Mouse (Mus musculus): Measurements from ENCODE around the gene Sugt1. TPM values are rescaled to one million over a fixed set of nuclear protein-coding genes. Genes with fewer than 3 reads are reported as not detected.
A peak's percentile ranks its signal among the peaks of the same experiment; 100 is the strongest.

Sugt1 gene
- polyA plus RNA-seq, 1 experiment from 2014 or later = 139 TPM

DNA sequence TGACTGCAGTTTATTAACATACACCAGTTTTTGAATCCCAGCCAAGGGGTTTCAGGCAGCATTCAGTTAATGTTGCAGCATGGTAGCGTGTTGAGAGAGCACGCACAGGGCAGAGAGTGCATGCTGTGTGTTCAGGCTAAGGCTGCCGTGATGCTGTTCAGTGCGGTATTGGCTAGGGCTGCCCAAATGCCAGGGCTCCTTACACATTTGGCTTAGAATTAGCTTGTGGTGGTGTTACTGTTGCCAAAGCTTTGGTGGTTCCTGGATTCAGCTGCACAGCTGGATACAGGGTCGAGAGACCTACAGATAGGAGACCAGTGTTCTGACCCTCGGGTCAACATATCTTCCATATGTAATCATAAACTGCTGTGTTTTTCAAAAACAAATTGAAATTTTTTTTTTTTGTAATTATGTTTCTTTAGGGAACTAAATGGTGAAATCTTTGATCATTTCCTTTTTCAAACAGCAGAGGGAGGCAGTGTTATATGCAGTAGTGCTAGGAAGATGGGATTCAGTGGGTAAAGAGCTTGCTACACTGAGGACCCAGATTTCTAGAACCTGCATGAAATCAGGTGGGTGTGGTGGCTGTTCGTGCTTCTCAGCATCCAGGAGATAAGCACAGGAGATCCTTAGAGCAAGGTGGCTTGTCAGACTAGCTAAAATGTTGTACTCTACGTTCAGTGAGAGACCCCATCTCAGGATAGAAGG is 29.8 kb downstream of the Sugt1 start:
- WGBS = 87% methylated on average over 8 of the region's 8 CpGs
- no peaks in the 10 kb centered on the region for H3K27me3 ChIP-seq

DNA sequence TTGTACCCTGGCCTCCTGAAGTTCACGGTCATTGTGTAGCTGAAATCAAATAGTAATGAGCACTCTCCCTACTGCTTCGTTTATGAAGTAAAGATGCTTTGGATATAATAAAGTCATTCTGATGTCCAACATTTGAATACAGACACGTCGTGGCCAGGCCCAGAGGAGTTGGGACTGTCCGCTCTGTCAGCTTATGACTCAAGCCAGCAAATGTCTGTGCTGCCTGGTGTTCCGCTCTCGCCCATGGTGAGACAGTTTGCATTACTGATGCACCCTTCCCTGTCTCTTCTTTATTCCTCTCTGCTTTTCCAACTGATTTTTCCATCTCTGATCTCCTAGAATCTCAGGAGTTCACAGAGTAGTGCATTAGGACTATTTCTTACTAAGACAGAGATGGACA is 32.3 kb downstream of the Sugt1 start:
- no peak overlapping the region for H3K9ac ChIP-seq
- no peaks in the 10 kb centered on the region for H3K9me3 ChIP-seq
- no peak overlapping the region for H3K27ac ChIP-seq
- H3K4me3 ChIP-seq = no peak overlapping the region
- H3K36me3 ChIP-seq = peaks cover 67% of the 10 kb centered on the region
- no peaks in the 10 kb centered on the region for H3K27me3 ChIP-seq
- no peak overlapping the region for H3K4me2 ChIP-seq (replicated peaks)
- WGBS = 97% methylated on average over 7 of the region's 7 CpGs
- no peak for ATAC-seq (ENCODE audit: low FRiP score, low read depth)
- H3K4me1 ChIP-seq = no peaks in the 10 kb centered on the region

More for the DNA sequence above, 29.8 kb downstream of the Sugt1 start:
- Histone ChIP-seq H3K4me1 (no peaks in the 10 kb centered on the region), H3K4me3 (no peak overlapping the region), H3K4me2 (replicated peaks) (no peak overlapping the region), H3K27ac (no peak overlapping the region), H3K9ac (no peak overlapping the region), H3K36me3 (peaks cover 72% of the 10 kb centered on the region), H3K9me3 (no peaks in the 10 kb centered on the region)
- no peak for ATAC-seq (ENCODE audit: low FRiP score, low read depth)

GRCm38 (mm10) chr14:79621143-79621542 is 33.7 kb downstream of the Sugt1 start:
- Histone ChIP-seq H3K4me2 (replicated peaks) (no peak overlapping the region), H3K27me3 (no peaks in the 10 kb centered on the region), H3K9me3 (no peaks in the 10 kb centered on the region), H3K27ac (no peak overlapping the region), H3K9ac (no peak overlapping the region), H3K4me1 (no peaks in the 10 kb centered on the region), H3K4me3 (no peak overlapping the region), H3K36me3 (peaks cover 71% of the 10 kb centered on the region)
- no peak for ATAC-seq (ENCODE audit: low FRiP score, low read depth)
- WGBS = 92% methylated on average over 3 of the region's 3 CpGs

- Histone ChIP-seq H3K4me3 (no peak overlapping the region), H3K4me1 (no peaks in the 10 kb centered on the region), H3K4me2 (replicated peaks) (no peak overlapping the region), H3K36me3 (peaks cover 46% of the 10 kb centered on the region), H3K27ac (no peak overlapping the region), H3K27me3 (no peaks in the 10 kb centered on the region), H3K9me3 (no peaks in the 10 kb centered on the region), H3K9ac (no peak overlapping the region)
- 85% methylated on average over 6 of the region's 6 CpGs for WGBS
- ATAC-seq (ENCODE audit: low FRiP score, low read depth) = no peak
Measured at GRCm38 (mm10) chr14:79632330-79632729, 44.8 kb downstream of the Sugt1 start.

DNA sequence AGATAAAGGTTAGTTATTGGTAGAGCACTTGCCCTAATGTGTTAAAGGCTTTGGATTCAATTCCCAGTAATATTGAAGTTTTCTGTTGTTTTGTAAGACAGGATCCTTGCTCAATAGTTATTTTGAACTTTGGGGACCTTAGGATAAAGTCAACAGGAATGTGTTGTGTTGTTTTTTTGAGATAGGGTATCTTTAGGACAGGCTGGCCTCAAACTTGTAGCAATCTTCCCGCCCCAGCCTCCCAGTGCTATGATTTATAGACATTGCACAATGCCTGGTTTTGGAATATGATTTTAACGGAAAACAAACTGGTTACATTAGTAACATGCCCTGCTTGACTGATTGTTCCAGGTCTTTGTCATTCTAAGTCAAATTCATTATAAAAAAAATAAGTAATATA is 45.7 kb downstream of the Sugt1 start:
- H3K4me1 ChIP-seq = no peaks in the 10 kb centered on the region
- H3K9me3 ChIP-seq = no peaks in the 10 kb centered on the region
- no peak overlapping the region for H3K4me3 ChIP-seq
- no peak overlapping the region for H3K27ac ChIP-seq
- 86% methylated on average over 2 of the region's 2 CpGs for WGBS
- no peaks in the 10 kb centered on the region for H3K27me3 ChIP-seq
- no peak for ATAC-seq (ENCODE audit: low FRiP score, low read depth)
- peaks cover 39% of the 10 kb centered on the region for H3K36me3 ChIP-seq
- no peak overlapping the region for H3K9ac ChIP-seq
- H3K4me2 ChIP-seq (replicated peaks) = no peak overlapping the region

DNA sequence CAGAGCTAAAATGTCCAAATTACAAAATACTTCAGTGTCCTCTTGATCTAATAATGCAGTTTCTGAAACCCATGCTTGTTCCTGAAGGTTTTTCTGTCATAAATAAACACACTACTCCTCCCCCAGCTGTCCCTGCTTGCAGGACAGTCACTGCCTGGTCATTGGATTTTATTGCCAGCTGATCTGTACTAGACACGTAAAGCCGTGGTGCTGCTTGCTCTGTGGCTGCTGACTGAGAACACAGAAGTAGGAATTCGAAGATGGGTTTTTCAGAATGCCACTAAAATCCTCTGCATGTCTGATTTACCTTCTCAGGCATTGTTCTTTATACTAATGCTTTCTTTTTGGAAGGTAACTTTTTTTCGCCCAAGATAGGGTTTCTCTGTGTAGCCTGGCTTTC is 49.3 kb downstream of the Sugt1 start:
- 47% methylated on average over 4 of the region's 4 CpGs for WGBS
- no peaks in the 10 kb centered on the region for H3K27me3 ChIP-seq
- no peak overlapping the region for H3K4me2 ChIP-seq (replicated peaks)
- H3K4me3 ChIP-seq = no peak overlapping the region
- H3K27ac ChIP-seq = no peak overlapping the region
- H3K9ac ChIP-seq = no peak overlapping the region
- no peak for ATAC-seq (ENCODE audit: low FRiP score, low read depth)
- no peaks in the 10 kb centered on the region for H3K4me1 ChIP-seq
- peaks cover 12% of the 10 kb centered on the region; the same call in 1 of the 2 replicates for H3K36me3 ChIP-seq
- H3K9me3 ChIP-seq = no peaks in the 10 kb centered on the region

DNA sequence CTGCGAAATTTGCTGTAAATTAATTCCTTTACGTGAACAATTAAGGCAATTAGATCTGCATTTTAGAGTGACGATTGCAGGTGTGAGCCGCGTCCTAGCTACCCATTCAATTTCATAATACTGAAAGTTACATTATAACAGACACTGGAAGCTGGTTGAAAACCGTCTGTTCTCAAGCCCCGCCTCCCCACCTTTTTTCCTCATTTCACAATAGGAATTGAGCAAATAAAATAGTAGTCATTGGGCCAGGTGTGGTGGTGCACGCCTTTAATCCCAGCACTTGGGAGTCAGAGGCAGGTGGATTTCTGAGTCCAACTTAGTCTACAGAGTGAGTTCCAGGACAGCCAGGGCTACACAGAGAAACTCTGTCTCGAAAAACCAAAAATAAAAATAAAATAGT is 54.6 kb downstream of the Sugt1 start:
- H3K9me3 ChIP-seq = no peaks in the 10 kb centered on the region
- H3K9ac ChIP-seq = no peak overlapping the region
- no peak overlapping the region for H3K4me3 ChIP-seq
- peaks cover 11% of the 10 kb centered on the region for H3K4me1 ChIP-seq
- ATAC-seq (ENCODE audit: low FRiP score, low read depth) = no peak
- no peaks in the 10 kb centered on the region for H3K36me3 ChIP-seq
- WGBS = 80% methylated on average over 9 of the region's 9 CpGs
- H3K4me2 ChIP-seq (replicated peaks) = no peak overlapping the region
- peaks cover 13% of the 10 kb centered on the region; the same call in 1 of the 2 replicates for H3K27me3 ChIP-seq
- H3K27ac ChIP-seq = no peak overlapping the region

- no peak for ATAC-seq (ENCODE audit: low FRiP score, low read depth)
- H3K4me3 ChIP-seq = no peak overlapping the region
- no peak overlapping the region for H3K27ac ChIP-seq
- WGBS = 10% methylated on average over 11 of the region's 11 CpGs
- peaks cover 29% of the 10 kb centered on the region for H3K4me1 ChIP-seq
- no peak overlapping the region for H3K9ac ChIP-seq
- H3K9me3 ChIP-seq = no peaks in the 10 kb centered on the region
- H3K36me3 ChIP-seq = no peaks in the 10 kb centered on the region
- H3K27me3 ChIP-seq = peaks cover 13% of the 10 kb centered on the region; the same call in 1 of the 2 replicates
- peak overlapping the region; percentile 46 for H3K4me2 ChIP-seq (replicated peaks)
Measured at GRCm38 (mm10) chr14:79645378-79645777, 57.9 kb downstream of the Sugt1 start.

DNA sequence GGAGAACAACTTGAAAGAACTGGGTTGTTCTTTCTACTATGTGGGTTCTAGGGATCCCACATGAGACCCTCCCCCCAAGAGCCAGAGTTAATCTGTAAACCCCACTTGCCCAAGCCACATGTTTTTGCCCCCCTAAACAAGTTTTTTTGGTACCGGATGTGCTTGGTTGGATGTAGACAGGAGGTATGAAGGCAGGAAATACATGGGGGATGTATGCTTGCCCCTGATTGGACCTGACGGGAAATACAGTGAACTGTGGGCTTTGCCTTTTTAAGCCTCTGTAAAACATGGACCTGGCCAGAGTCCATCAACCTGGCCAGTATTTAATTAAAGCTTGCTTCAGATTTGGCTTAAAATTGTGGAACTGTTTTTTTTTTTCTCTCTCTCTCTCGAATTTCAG is 62.2 kb downstream of the Sugt1 start:
- WGBS = 42% methylated on average over 3 of the region's 3 CpGs
- peak; percentile 54; the same call in 1 of the 2 replicates for ATAC-seq (ENCODE audit: low FRiP score, low read depth)
- H3K4me2 ChIP-seq (replicated peaks) = no peak overlapping the region

DNA sequence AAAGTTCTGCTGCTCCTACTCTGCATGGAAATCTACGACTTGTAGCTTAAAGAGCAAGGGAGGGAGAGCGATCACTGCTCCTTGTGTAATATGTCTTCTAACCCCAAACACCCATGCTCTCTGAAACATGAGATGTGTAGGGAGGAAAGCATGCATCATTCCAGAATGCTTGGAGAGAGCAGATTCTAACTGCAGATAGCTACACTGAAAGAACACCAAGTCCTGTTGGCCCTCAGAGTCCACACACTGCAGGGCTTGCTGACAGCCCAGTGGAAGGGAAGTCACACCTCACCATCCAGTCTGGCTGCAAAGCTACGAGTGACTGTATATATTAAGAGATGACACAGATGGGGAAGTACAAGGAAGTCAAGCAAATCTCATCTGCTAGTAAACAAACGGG is 65.2 kb downstream of the Sugt1 start:
- H3K9ac ChIP-seq = no peak overlapping the region

More for the DNA sequence above, 62.2 kb downstream of the Sugt1 start:
- Histone ChIP-seq H3K4me3 (no peak overlapping the region), H3K4me1 (peaks cover 27% of the 10 kb centered on the region), H3K9me3 (no peaks in the 10 kb centered on the region), H3K36me3 (peaks cover 7% of the 10 kb centered on the region; the same call in 1 of the 2 replicates), H3K9ac (no peak overlapping the region), H3K27ac (no peak overlapping the region), H3K27me3 (peaks cover 11% of the 10 kb centered on the region; the same call in 1 of the 2 replicates)

DNA sequence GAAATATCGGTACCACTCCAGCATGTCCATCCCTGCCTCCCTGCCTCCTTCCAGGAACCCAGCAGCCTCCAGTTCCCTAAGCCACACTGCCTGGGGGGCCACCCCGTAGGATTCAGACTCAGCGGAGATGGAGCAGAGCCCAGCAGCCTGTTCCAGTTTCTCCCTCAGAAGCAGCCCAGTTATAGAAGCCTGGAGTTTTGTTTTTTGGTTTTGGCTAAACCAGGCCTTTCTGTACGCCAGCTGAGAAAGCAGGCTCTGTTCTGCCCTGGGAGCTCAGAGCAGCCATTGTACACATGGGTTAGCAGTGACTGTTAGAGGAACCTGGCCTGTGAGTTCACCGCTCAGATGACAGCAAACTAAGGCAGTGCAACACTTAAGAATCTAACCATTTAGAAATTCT is 70.8 kb downstream of the Sugt1 start:
- Histone ChIP-seq H3K4me2 (replicated peaks) (peak overlapping the region; percentile 43), H3K4me3 (no peak overlapping the region), H3K4me1 (peaks cover 22% of the 10 kb centered on the region), H3K36me3 (peaks cover 7% of the 10 kb centered on the region; the same call in 1 of the 2 replicates), H3K9me3 (no peaks in the 10 kb centered on the region), H3K9ac (no peak overlapping the region; the same call in 1 of the 2 replicates), H3K27me3 (peaks cover 10% of the 10 kb centered on the region; the same call in 1 of the 2 replicates), H3K27ac (peak overlapping the region; percentile 87)
- WGBS = 59% methylated on average over 5 of the region's 5 CpGs
- peak; percentile 74 for ATAC-seq (ENCODE audit: low FRiP score, low read depth)

More for the DNA sequence above, 65.2 kb downstream of the Sugt1 start:
- Histone ChIP-seq H3K27ac (no peak overlapping the region), H3K36me3 (peaks cover 7% of the 10 kb centered on the region; the same call in 1 of the 2 replicates), H3K4me2 (replicated peaks) (no peak overlapping the region), H3K9me3 (no peaks in the 10 kb centered on the region), H3K4me3 (no peak overlapping the region), H3K4me1 (peaks cover 18% of the 10 kb centered on the region), H3K27me3 (no peaks in the 10 kb centered on the region)
- 62% methylated on average over 4 of the region's 4 CpGs for WGBS
- ATAC-seq (ENCODE audit: low FRiP score, low read depth) = no peak

- peak overlapping the region; percentile 14; the same call in 1 of the 2 replicates for H3K4me3 ChIP-seq
- WGBS = 65% methylated on average over 6 of the region's 6 CpGs
- peaks cover 6% of the 10 kb centered on the region; the same call in 1 of the 2 replicates for H3K36me3 ChIP-seq
- 0 out of 2 replicates have a peak, but pooled peaks have one; percentile 2 for ATAC-seq (ENCODE audit: low FRiP score, low read depth)
- peaks cover 22% of the 10 kb centered on the region for H3K4me1 ChIP-seq
- no peak overlapping the region; the same call in 1 of the 2 replicates for H3K9ac ChIP-seq
- peak overlapping the region; percentile 87 for H3K27ac ChIP-seq
- peak overlapping the region; percentile 43 for H3K4me2 ChIP-seq (replicated peaks)
- H3K27me3 ChIP-seq = peaks cover 10% of the 10 kb centered on the region; the same call in 1 of the 2 replicates
- H3K9me3 ChIP-seq = no peaks in the 10 kb centered on the region
Measured at GRCm38 (mm10) chr14:79658748-79659508, 71.4 kb downstream of the Sugt1 start.
